Mouse (Mus musculus): Measurements from ENCODE around the gene Negr1. TPM values are rescaled to one million over a fixed set of nuclear protein-coding genes. Genes with fewer than 3 reads are reported as not detected.
"Not testable (repeated sequence)": the region's sequence is repeated elsewhere in the genome, so short reads cannot be mapped to it uniquely, and the experiment has no call there.

Gene Negr1
- total RNA-seq, 2 experiments from 2014 or later: not detected

GRCm38 (mm10) chr3:156987113-156987512 is 425.5 kb downstream of the Negr1 start:
- ATAC-seq (replicated peaks; ENCODE audit: poor library complexity): no peak

GRCm38 (mm10) chr3:156992171-156992570 is 430.6 kb downstream of the Negr1 start:
- no peak for ATAC-seq (replicated peaks; ENCODE audit: poor library complexity)

GRCm38 (mm10) chr3:156992811-156993210 is 431.2 kb downstream of the Negr1 start:
- no peak for ATAC-seq (replicated peaks; ENCODE audit: poor library complexity)

- no peak for ATAC-seq (replicated peaks; ENCODE audit: poor library complexity)
Observed at GRCm38 (mm10) chr3:156999177-156999808, 437.7 kb downstream of the Negr1 start.

GRCm38 (mm10) chr3:157021632-157022031 is 460.0 kb downstream of the Negr1 start:
- no peak for ATAC-seq (replicated peaks; ENCODE audit: poor library complexity)

- ATAC-seq (replicated peaks; ENCODE audit: poor library complexity): no peak
Observed at GRCm38 (mm10) chr3:157024580-157024979, 463.0 kb downstream of the Negr1 start.

GRCm38 (mm10) chr3:157031513-157032142 is 470.0 kb downstream of the Negr1 start:
- ATAC-seq (replicated peaks; ENCODE audit: poor library complexity): no peak

- ATAC-seq (replicated peaks; ENCODE audit: poor library complexity): no peak
Observed at GRCm38 (mm10) chr3:157036016-157036415, 474.4 kb downstream of the Negr1 start.

GRCm38 (mm10) chr3:157036568-157036967 is 475.0 kb downstream of the Negr1 start:
- no peak for ATAC-seq (replicated peaks; ENCODE audit: poor library complexity)

- ATAC-seq (replicated peaks; ENCODE audit: poor library complexity): no peak
Observed at GRCm38 (mm10) chr3:157040619-157041018, 479.0 kb downstream of the Negr1 start.

GRCm38 (mm10) chr3:157044565-157044964 is 483.0 kb downstream of the Negr1 start:
- no peak for ATAC-seq (replicated peaks; ENCODE audit: poor library complexity)

GRCm38 (mm10) chr3:157064438-157064837 is 502.8 kb downstream of the Negr1 start:
- ATAC-seq (replicated peaks; ENCODE audit: poor library complexity): not testable (repeated sequence)

- ATAC-seq (replicated peaks; ENCODE audit: poor library complexity): no peak
Observed at GRCm38 (mm10) chr3:157066331-157066730, 504.7 kb downstream of the Negr1 start.

- ATAC-seq (replicated peaks; ENCODE audit: poor library complexity): no peak
Observed at GRCm38 (mm10) chr3:157079250-157079965, 517.8 kb downstream of the Negr1 start.

GRCm38 (mm10) chr3:157079966-157080306 is 518.3 kb downstream of the Negr1 start:
- no peak for ATAC-seq (replicated peaks; ENCODE audit: poor library complexity)

- no peak for ATAC-seq (replicated peaks; ENCODE audit: poor library complexity)
Observed at GRCm38 (mm10) chr3:157080585-157080984, 519.0 kb downstream of the Negr1 start.

GRCm38 (mm10) chr3:157082808-157083784 is 521.5 kb downstream of the Negr1 start:
- ATAC-seq (replicated peaks; ENCODE audit: poor library complexity): no peak

- ATAC-seq (replicated peaks; ENCODE audit: poor library complexity): no peak
Observed at GRCm38 (mm10) chr3:157085180-157085579, 523.6 kb downstream of the Negr1 start.

- no peak for ATAC-seq (replicated peaks; ENCODE audit: poor library complexity)
Observed at GRCm38 (mm10) chr3:157090051-157090450, 528.5 kb downstream of the Negr1 start.

GRCm38 (mm10) chr3:157096284-157096683 is 534.7 kb downstream of the Negr1 start:
- ATAC-seq (replicated peaks; ENCODE audit: poor library complexity): no peak

- ATAC-seq (replicated peaks; ENCODE audit: poor library complexity): no peak
Observed at GRCm38 (mm10) chr3:157097514-157097913, 535.9 kb downstream of the Negr1 start.
